Comparison of ENCODE assay signal across 8 mouse cellular contexts in genomic region chr13:49652481-49653179, GRCm38 (mm10). TPM values are rescaled to one million over a fixed set of nuclear protein-coding genes. Genes with fewer than 3 reads are reported as not detected.
DNase-seq lines count a peak whose midpoint lies in the region; ATAC-seq and TF ChIP-seq lines count a peak whose summit lies in the region.

Gene Cenpp (minus strand): TSS chr13:49652785.
Gene Nol8 (plus strand): TSS chr13:49653078.

- TF ChIP-seq POLR2A in kidney, adult 2 months (IDR thresholded peaks at IDR 0.05; ENCODE audit: low read depth, low read length): no peak
- TF ChIP-seq POLR2A in spleen, adult 2 months (IDR thresholded peaks at IDR 0.05; ENCODE audit: low read depth, low read length): no peak

- no peaks in the 10 kb centered on the region for H3K27me3 ChIP-seq in embryonic facial prominence, embryonic 13.5 days
- H3K27me3 ChIP-seq in kidney, adult 2 months (replicated peaks; ENCODE audit: control insufficient read depth, insufficient read depth, low read length): no peaks in the 10 kb centered on the region
- no peaks in the 10 kb centered on the region for H3K27me3 ChIP-seq in limb, embryonic 12.5 days
- H3K27me3 ChIP-seq in midbrain, embryonic 15.5 days (replicated peaks): no peaks in the 10 kb centered on the region
- H3K27me3 ChIP-seq in spleen, adult 2 months (ENCODE audit: control insufficient read depth, insufficient read depth, low read length): no peaks in the 10 kb centered on the region

- H3K27ac ChIP-seq in embryonic facial prominence, embryonic 13.5 days: peak within 1 kb of the TSS; percentile 40
- H3K27ac ChIP-seq in kidney, adult 2 months (ENCODE audit: insufficient read depth, low read depth, low read length): peak within 1 kb of the TSS; percentile 40; the same call in 1 of the 2 replicates
- no peak within 1 kb of the TSS; the same call in 1 of the 2 replicates for H3K27ac ChIP-seq in limb, embryonic 12.5 days
- peak within 1 kb of the TSS; percentile 49; the same call in 1 of the 2 replicates for H3K27ac ChIP-seq in midbrain, embryonic 15.5 days
- peak within 1 kb of the TSS; percentile 44 for H3K27ac ChIP-seq in spleen, adult 2 months (ENCODE audit: insufficient read depth, low read length)

- under 1% methylated on average over 68 of the region's 68 CpGs for WGBS in embryonic facial prominence, embryonic 13.5 days
- WGBS in kidney, adult 2 months: under 1% methylated on average over 68 of the region's 68 CpGs
- under 1% methylated on average over 68 of the region's 68 CpGs for WGBS in limb, embryonic 12.5 days
- under 1% methylated on average over 68 of the region's 68 CpGs for WGBS in midbrain, embryonic 15.5 days
- WGBS in spleen, adult 2 months: under 1% methylated on average over 68 of the region's 68 CpGs

- peak within 1 kb of the TSS; percentile 89 for H3K4me2 ChIP-seq in embryonic facial prominence, embryonic 13.5 days
- H3K4me2 ChIP-seq in limb, embryonic 12.5 days: peak within 1 kb of the TSS; percentile 79
- peak within 1 kb of the TSS; percentile 96 for H3K4me2 ChIP-seq in midbrain, embryonic 15.5 days

- DNase-seq in 3134 (ENCODE audit: extremely low read depth, insufficient read length, low spot score): peak; percentile 98
- peak; percentile 99 for DNase-seq in adrenal gland, postnatal 36 days
- DNase-seq in heart, adult 18-20 months: peak; percentile 99
- DNase-seq in kidney, adult 2 months: peak; percentile 99
- peak; percentile 98 to 100 for DNase-seq in spleen, adult 2 months (ENCODE audit: low read depth in 1 of 2, low spot score in 2 of 2)

- ATAC-seq in embryonic facial prominence, embryonic 13.5 days (ENCODE audit: insufficient number of reproducible peaks, insufficient read depth, low FRiP score, low TSS enrichment, low read depth): peak; percentile 98
- peak; percentile 99 for ATAC-seq in limb, embryonic 12.5 days (ENCODE audit: insufficient number of reproducible peaks, insufficient read depth, low FRiP score, low TSS enrichment, low read depth)
- ATAC-seq in midbrain, embryonic 15.5 days (replicated peaks): peak; percentile 100

- peak within 1 kb of the TSS; percentile 78 for H3K4me3 ChIP-seq in embryonic facial prominence, embryonic 13.5 days
- H3K4me3 ChIP-seq in kidney, adult 2 months (ENCODE audit: insufficient read depth, low read depth, low read length): peak within 1 kb of the TSS; percentile 74
- peak within 1 kb of the TSS; percentile 61 for H3K4me3 ChIP-seq in limb, embryonic 12.5 days (replicated peaks)
- H3K4me3 ChIP-seq in midbrain, embryonic 15.5 days: peak within 1 kb of the TSS; percentile 80
- H3K4me3 ChIP-seq in spleen, adult 2 months (ENCODE audit: extremely low read depth, insufficient read depth, insufficient read length): peak within 1 kb of the TSS; percentile 91

- no peaks in the 10 kb centered on the region for H3K9me3 ChIP-seq in embryonic facial prominence, embryonic 13.5 days
- H3K9me3 ChIP-seq in limb, embryonic 12.5 days: no peaks in the 10 kb centered on the region
- no peaks in the 10 kb centered on the region for H3K9me3 ChIP-seq in midbrain, embryonic 15.5 days

- H3K4me1 ChIP-seq in embryonic facial prominence, embryonic 13.5 days: peaks cover 17% of the 10 kb centered on the region
- H3K4me1 ChIP-seq in kidney, adult 2 months (ENCODE audit: control insufficient read depth, insufficient read depth, low read length): no peaks in the 10 kb centered on the region
- H3K4me1 ChIP-seq in limb, embryonic 12.5 days (replicated peaks): peaks cover 12% of the 10 kb centered on the region
- H3K4me1 ChIP-seq in midbrain, embryonic 15.5 days: peaks cover 15% of the 10 kb centered on the region
- no peaks in the 10 kb centered on the region for H3K4me1 ChIP-seq in spleen, adult 2 months (ENCODE audit: control insufficient read depth, insufficient read depth, insufficient read length)

- H3K36me3 ChIP-seq in embryonic facial prominence, embryonic 13.5 days: no peaks in the 10 kb centered on the region
- H3K36me3 ChIP-seq in kidney, adult 2 months (ENCODE audit: control insufficient read depth, insufficient read depth, low read length): no peaks in the 10 kb centered on the region
- H3K36me3 ChIP-seq in limb, embryonic 12.5 days: peaks cover 12% of the 10 kb centered on the region
- no peaks in the 10 kb centered on the region for H3K36me3 ChIP-seq in midbrain, embryonic 15.5 days (replicated peaks)
- H3K36me3 ChIP-seq in spleen, adult 2 months (ENCODE audit: control insufficient read depth, insufficient read depth, low read length): peaks cover 5% of the 10 kb centered on the region

- TF ChIP-seq CTCF in kidney, adult 2 months (conservative IDR thresholded peaks at IDR 0.05; ENCODE audit: insufficient read depth, insufficient read length, low read depth, low read length): no peak
- no peak for TF ChIP-seq CTCF in spleen, adult 2 months (IDR thresholded peaks at IDR 0.05; ENCODE audit: extremely low read depth, insufficient read depth, insufficient read length, insufficient replicate concordance)

- peak within 1 kb of the TSS; percentile 77 for H3K9ac ChIP-seq in embryonic facial prominence, embryonic 13.5 days
- peak within 1 kb of the TSS; percentile 75 for H3K9ac ChIP-seq in limb, embryonic 12.5 days (replicated peaks)
- peak within 1 kb of the TSS; percentile 52 for H3K9ac ChIP-seq in midbrain, embryonic 15.5 days

RNA-seq across cellular contexts. Expression of gene Cenpp, which starts in this region (rescaled TPM):
- 1 to 10 TPM; 1.2 to 2.4 TPM for total RNA-seq in adrenal gland, postnatal 36 days (2021)
- polyA plus RNA-seq in embryonic facial prominence, embryonic 13.5 days (2015; fragmentation: Nextera tagmentation; extraction: Ambion mirVana): 27.2 and 29.4 TPM in 2 replicates
- 1 to 10 TPM; 2.4 to 2.8 TPM for total RNA-seq in heart, adult 18-20 months (2021)
- 0.17 and 0.34 TPM in 2 replicates for polyA plus RNA-seq in kidney, adult 2 months (2012; rRNA removed)
- polyA plus RNA-seq in limb, embryonic 12.5 days (2016; fragmentation: Nextera tagmentation; extraction: Ambion mirVana): 34.1 and 34.5 TPM in 2 replicates
- 5.7 and 6.2 TPM in 2 replicates for polyA plus RNA-seq in midbrain, embryonic 15.5 days (2015; fragmentation: Nextera tagmentation; extraction: Ambion mirVana)
- polyA plus RNA-seq in spleen, adult 2 months (2012; rRNA removed): 0.23 and 0.29 TPM in 2 replicates

RNA-seq across cellular contexts. Expression of gene Nol8, which starts in this region (rescaled TPM):
- 10 to 100 TPM; 24.5 to 25.4 TPM for total RNA-seq in adrenal gland, postnatal 36 days (2021)
- polyA plus RNA-seq in embryonic facial prominence, embryonic 13.5 days (2015; fragmentation: Nextera tagmentation; extraction: Ambion mirVana): 17.1 and 17.5 TPM in 2 replicates
- total RNA-seq in heart, adult 18-20 months (2021): 10 to 100 TPM; 20.7 to 21.4 TPM
- 1.3 and 2.3 TPM in 2 replicates for polyA plus RNA-seq in kidney, adult 2 months (2012; rRNA removed)
- polyA plus RNA-seq in limb, embryonic 12.5 days (2016; fragmentation: Nextera tagmentation; extraction: Ambion mirVana): 18.8 and 21.0 TPM in 2 replicates
- 16.1 and 19.9 TPM in 2 replicates for polyA plus RNA-seq in midbrain, embryonic 15.5 days (2015; fragmentation: Nextera tagmentation; extraction: Ambion mirVana)
- polyA plus RNA-seq in spleen, adult 2 months (2012; rRNA removed): 0.87 and 1.4 TPM in 2 replicates
